Mouse (Mus musculus): ENCODE data around the gene S1pr4. TPM values are rescaled to one million over a fixed set of nuclear protein-coding genes. Genes with fewer than 3 reads are reported as not detected.
A peak's percentile ranks its signal among the peaks of the same experiment; 100 is the strongest.

The S1pr4 gene
- polyA plus RNA-seq, 1 experiment from 2014 or later, result 0.42 TPM

DNA sequence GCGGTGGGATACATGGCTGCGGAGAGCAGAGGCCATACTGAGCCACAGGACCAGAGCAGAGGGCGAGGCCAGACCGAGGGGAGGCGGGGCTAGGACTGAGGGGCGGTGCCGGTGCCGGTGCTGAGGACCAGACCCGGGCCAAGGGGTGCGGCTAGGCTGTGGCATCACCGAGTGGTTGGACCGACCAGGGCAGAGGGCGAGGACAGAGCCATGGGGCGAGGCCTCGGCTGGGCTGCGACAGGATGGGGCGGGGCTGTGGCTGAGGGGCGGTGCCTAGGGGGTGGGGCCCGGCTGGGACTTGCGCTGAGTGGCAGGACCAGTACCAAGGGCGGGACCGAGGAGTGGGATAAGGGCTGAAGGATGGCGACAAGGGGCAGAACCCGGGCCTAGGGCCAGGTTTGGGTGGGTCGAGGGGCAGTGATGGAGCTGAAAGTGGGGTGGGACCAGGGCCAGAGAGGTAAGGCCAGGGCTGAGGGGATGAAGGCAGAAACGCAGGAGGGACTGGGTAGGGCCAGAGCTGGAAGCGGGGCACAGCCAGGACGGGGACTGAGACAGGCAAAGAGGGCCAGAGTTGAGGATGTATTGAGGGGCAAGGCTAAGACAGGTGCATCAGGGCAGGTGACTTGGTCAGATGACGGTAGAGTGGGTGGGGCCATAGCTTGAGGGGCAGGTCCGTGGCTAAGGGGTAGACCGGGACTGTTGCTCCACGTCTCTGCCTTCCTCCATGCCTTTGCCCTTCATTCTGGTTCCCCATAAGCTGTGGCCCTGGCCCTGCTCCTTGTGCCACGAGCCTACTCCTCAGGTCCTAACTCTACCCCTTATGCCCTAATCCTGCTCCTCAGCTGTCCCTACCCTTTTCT, 35.3 kb downstream of the S1pr4 start:
- Histone ChIP-seq H3K36me3 (no peaks in the 10 kb centered on the region), H3K4me1 (replicated peaks) (peaks cover 45% of the 10 kb centered on the region), H3K4me3 (peak overlapping the region; percentile 56), H3K9me3 (no peaks in the 10 kb centered on the region), H3K27ac (peak overlapping the region; percentile 75), H3K27me3 (ENCODE audit: insufficient read depth, poor library complexity, severe bottlenecking) (peaks cover 98% of the 10 kb centered on the region)
- peak; percentile 86 for DNase-seq (ENCODE audit: low spot score)
- 3% methylated on average over 33 of the region's 33 CpGs for WGBS

DNA sequence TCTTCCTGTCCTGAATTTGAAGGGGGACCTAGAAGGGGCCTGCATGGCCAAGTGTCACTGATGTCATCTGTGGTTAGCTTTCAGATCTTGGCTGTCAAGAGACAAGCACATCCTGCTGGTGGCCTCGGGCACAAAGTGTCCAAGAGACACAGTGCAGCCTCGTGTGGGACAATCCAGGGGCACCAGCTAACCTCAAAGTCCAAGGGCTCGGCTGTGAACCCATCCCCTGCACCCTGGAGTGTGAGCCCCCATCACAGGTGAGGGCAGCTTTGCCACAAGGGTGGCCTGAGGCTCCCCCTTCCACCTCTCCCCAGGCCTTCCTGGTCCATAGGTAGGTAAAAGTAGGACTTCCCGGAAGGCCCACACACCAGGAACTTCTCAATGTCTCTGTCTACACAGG, 36.4 kb downstream of the S1pr4 start:
- peak; percentile 3 for DNase-seq (ENCODE audit: low spot score)
- Histone ChIP-seq H3K9me3 (no peaks in the 10 kb centered on the region), H3K27me3 (ENCODE audit: insufficient read depth, poor library complexity, severe bottlenecking) (peaks cover 100% of the 10 kb centered on the region), H3K4me3 (peak overlapping the region; percentile 56; the same call in 1 of the 2 replicates), H3K36me3 (no peaks in the 10 kb centered on the region), H3K4me1 (replicated peaks) (peaks cover 45% of the 10 kb centered on the region), H3K27ac (no peak overlapping the region)
- 72% methylated on average over 4 of the region's 4 CpGs for WGBS

DNA sequence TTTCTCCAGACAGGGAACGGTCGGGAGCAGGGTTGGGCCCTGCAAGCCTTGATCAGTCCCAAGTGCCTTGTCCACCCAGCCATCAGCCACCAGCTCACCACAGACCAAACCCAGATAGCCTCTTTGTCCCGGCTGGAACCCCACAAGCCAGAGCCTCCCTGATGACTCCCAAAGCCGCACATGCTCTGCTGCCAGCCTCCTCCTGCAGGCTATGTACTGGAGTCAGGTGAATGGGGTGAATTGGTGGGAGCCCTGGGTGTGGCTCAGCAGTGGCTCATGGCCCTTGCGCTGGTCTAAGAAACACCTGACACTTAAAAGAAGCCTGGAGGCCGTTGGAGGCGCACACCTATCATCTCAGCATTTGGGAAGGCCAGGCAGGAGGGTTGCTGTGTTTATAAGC, 37.0 kb downstream of the S1pr4 start:
- no peak for DNase-seq (ENCODE audit: low spot score)
- Histone ChIP-seq H3K4me1 (replicated peaks) (peaks cover 42% of the 10 kb centered on the region), H3K4me3 (no peak overlapping the region), H3K27me3 (ENCODE audit: insufficient read depth, poor library complexity, severe bottlenecking) (peaks cover 100% of the 10 kb centered on the region), H3K36me3 (no peaks in the 10 kb centered on the region), H3K27ac (no peak overlapping the region), H3K9me3 (no peaks in the 10 kb centered on the region)
- 83% methylated on average over 7 of the region's 7 CpGs for WGBS

DNA sequence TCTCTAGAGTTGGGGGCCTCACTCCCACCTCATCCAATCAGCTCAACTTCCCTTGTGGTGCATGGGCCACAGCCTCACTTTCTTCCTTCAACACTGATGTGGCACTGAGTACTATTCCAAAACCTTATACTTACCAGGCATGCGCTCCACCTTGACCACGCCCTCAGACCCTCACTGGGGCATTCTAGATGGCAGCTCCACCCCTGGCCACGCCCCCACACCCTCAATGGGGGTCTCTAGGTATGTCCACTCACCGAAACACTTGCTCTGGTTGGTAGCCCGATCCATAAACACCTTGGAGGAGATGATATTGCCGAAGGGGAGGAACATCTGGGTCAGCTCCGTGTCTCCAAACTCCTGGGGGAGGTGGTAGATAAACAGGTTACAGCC, 37.5 kb downstream of the S1pr4 start:
- Histone ChIP-seq H3K27me3 (ENCODE audit: insufficient read depth, poor library complexity, severe bottlenecking) (peaks cover 100% of the 10 kb centered on the region), H3K9me3 (no peaks in the 10 kb centered on the region), H3K4me1 (replicated peaks) (peaks cover 37% of the 10 kb centered on the region), H3K36me3 (no peaks in the 10 kb centered on the region), H3K4me3 (no peak overlapping the region), H3K27ac (no peak overlapping the region)
- no peak for DNase-seq (ENCODE audit: low spot score)
- WGBS, result 39% methylated on average over 7 of the region's 7 CpGs

GRCm38 (mm10) chr10:81461673-81462414, 38.1 kb downstream of the S1pr4 start:
- DNase-seq (ENCODE audit: low spot score), result no peak
- Histone ChIP-seq H3K4me3 (no peak overlapping the region), H3K27me3 (ENCODE audit: insufficient read depth, poor library complexity, severe bottlenecking) (peaks cover 100% of the 10 kb centered on the region), H3K27ac (no peak overlapping the region), H3K9me3 (no peaks in the 10 kb centered on the region), H3K4me1 (replicated peaks) (peaks cover 37% of the 10 kb centered on the region), H3K36me3 (no peaks in the 10 kb centered on the region)
- WGBS, result 8% methylated on average over 16 of the region's 16 CpGs

GRCm38 (mm10) chr10:81460951-81461350, 39.0 kb downstream of the S1pr4 start:
- H3K9me3 ChIP-seq, result no peaks in the 10 kb centered on the region
- H3K4me1 ChIP-seq (replicated peaks), result peaks cover 37% of the 10 kb centered on the region
- no peak overlapping the region for H3K4me3 ChIP-seq
- peaks cover 100% of the 10 kb centered on the region for H3K27me3 ChIP-seq (ENCODE audit: insufficient read depth, poor library complexity, severe bottlenecking)
- no peak for DNase-seq (ENCODE audit: low spot score)
- no peaks in the 10 kb centered on the region for H3K36me3 ChIP-seq
- H3K27ac ChIP-seq, result no peak overlapping the region
- WGBS, result 39% methylated on average over 11 of the region's 11 CpGs

GRCm38 (mm10) chr10:81460471-81460870, 39.5 kb downstream of the S1pr4 start:
- H3K4me1 ChIP-seq (replicated peaks), result peaks cover 39% of the 10 kb centered on the region
- no peak overlapping the region for H3K27ac ChIP-seq
- peaks cover 100% of the 10 kb centered on the region for H3K27me3 ChIP-seq (ENCODE audit: insufficient read depth, poor library complexity, severe bottlenecking)
- H3K9me3 ChIP-seq, result no peaks in the 10 kb centered on the region
- no peak overlapping the region for H3K4me3 ChIP-seq
- no peaks in the 10 kb centered on the region for H3K36me3 ChIP-seq
- no peak for DNase-seq (ENCODE audit: low spot score)
- WGBS, result 25% methylated on average over 20 of the region's 20 CpGs

GRCm38 (mm10) chr10:81459399-81459798, 40.5 kb downstream of the S1pr4 start:
- peaks cover 32% of the 10 kb centered on the region for H3K4me1 ChIP-seq (replicated peaks)
- H3K27ac ChIP-seq, result no peak overlapping the region
- H3K27me3 ChIP-seq (ENCODE audit: insufficient read depth, poor library complexity, severe bottlenecking), result peaks cover 100% of the 10 kb centered on the region
- no peak overlapping the region for H3K4me3 ChIP-seq
- no peaks in the 10 kb centered on the region for H3K36me3 ChIP-seq
- no peaks in the 10 kb centered on the region for H3K9me3 ChIP-seq
- DNase-seq (ENCODE audit: low spot score), result no peak
- WGBS, result 73% methylated on average over 21 of the region's 21 CpGs

DNA sequence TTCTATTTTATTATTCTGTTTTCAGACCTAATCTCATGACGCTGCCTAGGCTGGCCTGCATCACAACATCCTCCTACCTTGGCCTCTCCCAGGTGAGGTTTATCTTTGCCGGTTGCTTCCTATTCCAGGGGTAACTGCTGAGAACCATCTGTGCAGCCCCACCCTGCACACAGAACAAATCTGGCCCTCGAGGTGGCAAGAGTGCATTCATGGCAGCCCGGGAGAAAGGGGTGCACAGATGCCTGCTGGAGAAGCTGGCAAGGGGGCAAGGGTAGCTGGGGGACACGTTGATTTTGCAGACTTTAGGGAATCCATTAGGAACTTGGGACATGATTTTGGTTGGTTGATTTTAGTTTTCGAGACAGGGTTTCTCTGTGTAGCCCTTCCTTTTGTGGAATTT, 41.7 kb downstream of the S1pr4 start:
- Histone ChIP-seq H3K27ac (no peak overlapping the region), H3K36me3 (no peaks in the 10 kb centered on the region), H3K4me3 (no peak overlapping the region), H3K4me1 (replicated peaks) (peaks cover 22% of the 10 kb centered on the region), H3K9me3 (no peaks in the 10 kb centered on the region), H3K27me3 (ENCODE audit: insufficient read depth, poor library complexity, severe bottlenecking) (peaks cover 100% of the 10 kb centered on the region)
- DNase-seq (ENCODE audit: low spot score), result no peak
- 84% methylated on average over 6 of the region's 6 CpGs for WGBS

- no peak overlapping the region for H3K4me3 ChIP-seq
- WGBS, result 86% methylated on average over 8 of the region's 8 CpGs
- no peaks in the 10 kb centered on the region for H3K9me3 ChIP-seq
- no peaks in the 10 kb centered on the region for H3K36me3 ChIP-seq
- peaks cover 27% of the 10 kb centered on the region for H3K4me1 ChIP-seq (replicated peaks)
- H3K27ac ChIP-seq, result no peak overlapping the region
- DNase-seq (ENCODE audit: low spot score), result no peak
- H3K27me3 ChIP-seq (ENCODE audit: insufficient read depth, poor library complexity, severe bottlenecking), result peaks cover 100% of the 10 kb centered on the region
These were observed 42.3 kb downstream of the S1pr4 start for GRCm38 (mm10) chr10:81457624-81458023.

GRCm38 (mm10) chr10:81456983-81457563, 42.9 kb downstream of the S1pr4 start:
- H3K27ac ChIP-seq, result no peak overlapping the region
- peaks cover 30% of the 10 kb centered on the region for H3K4me1 ChIP-seq (replicated peaks)
- no peak for DNase-seq (ENCODE audit: low spot score)
- no peaks in the 10 kb centered on the region for H3K9me3 ChIP-seq
- peaks cover 100% of the 10 kb centered on the region for H3K27me3 ChIP-seq (ENCODE audit: insufficient read depth, poor library complexity, severe bottlenecking)
- 59% methylated on average over 12 of the region's 12 CpGs for WGBS
- no peak overlapping the region for H3K4me3 ChIP-seq
- no peaks in the 10 kb centered on the region for H3K36me3 ChIP-seq

GRCm38 (mm10) chr10:81455181-81455895, 44.6 kb downstream of the S1pr4 start, which contains the start of gene Nfic:
Nfic (minus strand) TSS chr10:81455635.
- peaks cover 100% of the 10 kb centered on the region for H3K27me3 ChIP-seq (ENCODE audit: insufficient read depth, poor library complexity, severe bottlenecking)
- DNase-seq (ENCODE audit: low spot score), result no peak
- no peaks in the 10 kb centered on the region for H3K9me3 ChIP-seq
- no peaks in the 10 kb centered on the region for H3K36me3 ChIP-seq
- H3K4me1 ChIP-seq (replicated peaks), result peaks cover 16% of the 10 kb centered on the region
- H3K4me3 ChIP-seq, result no peak within 1 kb of the TSS
- WGBS, result 65% methylated on average over 28 of the region's 28 CpGs
- no peak within 1 kb of the TSS for H3K27ac ChIP-seq
